Mouse (Mus musculus): Measurements from ENCODE around the gene Kcnj2. TPM values are rescaled to one million over a fixed set of nuclear protein-coding genes. Genes with fewer than 3 reads are reported as not detected.

Gene Kcnj2
- polyA plus RNA-seq (2017; shearing (Covaris generic)) = 0.09 TPM

DNA sequence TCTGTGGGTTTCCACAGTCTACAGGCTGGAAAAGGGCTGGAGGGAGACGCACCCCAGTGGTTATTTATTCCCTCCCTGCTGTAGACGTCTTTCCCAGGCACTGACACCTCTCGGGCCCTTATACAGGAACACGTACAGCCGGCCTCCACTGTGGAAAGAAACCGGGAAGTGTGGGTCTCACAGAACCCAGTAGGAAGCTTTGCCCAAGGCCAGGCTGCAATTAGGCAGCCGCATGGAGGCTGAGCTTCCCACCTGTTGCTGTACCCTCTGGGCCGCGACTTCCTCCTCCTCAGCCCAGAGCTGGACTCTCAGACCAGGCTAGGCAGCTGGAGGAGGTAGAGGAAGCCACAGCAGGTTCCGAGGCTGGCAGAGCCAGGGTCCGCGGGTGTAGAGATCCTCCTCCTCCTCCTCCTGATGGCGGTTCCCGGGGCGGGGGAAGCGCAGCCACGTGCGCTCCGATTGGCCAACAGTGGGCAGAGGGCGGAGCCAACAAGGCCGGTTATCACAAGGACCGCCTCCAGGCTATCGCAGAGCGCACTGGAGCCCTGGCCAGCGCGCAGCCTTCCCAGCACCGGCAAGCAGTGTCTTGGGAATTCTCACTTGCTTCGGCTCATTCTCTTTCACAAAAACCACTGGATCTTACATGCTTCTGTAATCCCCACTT lies at the start of gene Kcnj2:
Gene Kcnj2 (plus strand): TSS at position 530 of the 664 bp plus-strand sequence.

Other genes with a start within 250 kb of the Kcnj2 start
- 2.0 TPM for gene Kcnj16, start 98.1 kb upstream of the Kcnj2 start, polyA plus RNA-seq (2017; shearing (Covaris generic))